Mouse (Mus musculus) hindbrain, postnatal 0 days (tissue): ENCODE results near the gene Ociad2. TPM values are rescaled to one million over a fixed set of nuclear protein-coding genes. Genes with fewer than 3 reads are reported as not detected.

ENCODE experiments used
- ATAC-seq: fragments of 200-750 bp; cut with Nextera tagmentation; 2 replicates; pipeline ENCODE4 v1.8.0; 2017; ENCODE audit warnings: mild to moderate bottlenecking, moderate TSS enrichment, moderate library complexity
- DNase-seq: peaks from one replicate; pipeline ENCODE4 v3.0.0-alpha.2; 2015; ENCODE audit warnings: low spot score
- H3K27ac ChIP-seq: fragments of 300-500 bp; sonication (generic); 2 replicates; pipeline ENCODE4 v1.5.1; 2014; ENCODE audit warnings: mild to moderate bottlenecking
- H3K27me3 ChIP-seq: fragments of 300-500 bp; sonication (generic); 2 replicates; pipeline ENCODE4 v1.6.1; 2014; ENCODE audit warnings: low read length, mixed read lengths; ENCODE audit not compliant: insufficient read depth
- H3K36me3 ChIP-seq: fragments of 300-500 bp; sonication (generic); 2 replicates; pipeline ENCODE4 v1.6.1; 2014; ENCODE audit warnings: low read length, mixed read lengths; ENCODE audit not compliant: insufficient read depth
- H3K4me1 ChIP-seq: fragments of 300-500 bp; sonication (generic); 2 replicates; pipeline ENCODE4 v1.6.1; 2014; ENCODE audit warnings: antibody characterized with exemption, low read length, mixed read lengths; ENCODE audit not compliant: insufficient read depth
- H3K4me2 ChIP-seq: fragments of 300-500 bp; sonication (generic); 2 replicates; pipeline ENCODE4 v1.6.1; 2014; ENCODE audit warnings: low read depth, mild to moderate bottlenecking, low read length, moderate library complexity, mixed read lengths
- H3K4me3 ChIP-seq: fragments of 300-500 bp; sonication (generic); 2 replicates; pipeline ENCODE4 v1.5.1; 2014; ENCODE audit warnings: low read length
- H3K9ac ChIP-seq: fragments of 300-500 bp; sonication (generic); replicated peaks from 2 replicates; pipeline ENCODE4 v1.6.1; 2014; ENCODE audit warnings: mild to moderate bottlenecking, low read length, moderate library complexity, mixed read lengths
- H3K9me3 ChIP-seq: fragments of 300-500 bp; sonication (generic); 2 replicates; pipeline ENCODE4 v1.6.1; 2016; ENCODE audit warnings: low read length, mixed read lengths
- CTCF ChIP-seq: IDR thresholded peaks from 2 replicates; pipeline ENCODE4 v1.5.1; 2016; ENCODE audit warnings: antibody characterized with exemption, control low read depth, low read depth
- WGBS: fragments of 180-500 bp; shearing (Covaris S2); extraction: QIAGEN DNeasy Blood & Tissue Kit; methylation state at CpG from one replicate; pipeline ENCODE4 v1.1.7; 2014; 5-methylcytosine and 5-hydroxymethylcytosine counted together
- polyA plus RNA-seq: library from polyadenylated mRNA; unstranded; fragments of >200 nt; fragmentation: Nextera tagmentation; extraction: Ambion mirVana; gene quantifications from 2 replicates; pipeline ENCODE4 v1.2.1, GENCODE M21; 2015
- total RNA-seq: library from RNA; depleted of rRNA; stranded (reverse); fragments of >200 nt; gene quantifications from 2 replicates; pipeline ENCODE4 v1.2.3, GENCODE M21; 2014; rRNA removed

Gene Ociad2
- total RNA-seq (7.2 and 15.7 TPM in 2 replicates), polyA plus RNA-seq (28.8 and 31.3 TPM in 2 replicates)

DNA sequence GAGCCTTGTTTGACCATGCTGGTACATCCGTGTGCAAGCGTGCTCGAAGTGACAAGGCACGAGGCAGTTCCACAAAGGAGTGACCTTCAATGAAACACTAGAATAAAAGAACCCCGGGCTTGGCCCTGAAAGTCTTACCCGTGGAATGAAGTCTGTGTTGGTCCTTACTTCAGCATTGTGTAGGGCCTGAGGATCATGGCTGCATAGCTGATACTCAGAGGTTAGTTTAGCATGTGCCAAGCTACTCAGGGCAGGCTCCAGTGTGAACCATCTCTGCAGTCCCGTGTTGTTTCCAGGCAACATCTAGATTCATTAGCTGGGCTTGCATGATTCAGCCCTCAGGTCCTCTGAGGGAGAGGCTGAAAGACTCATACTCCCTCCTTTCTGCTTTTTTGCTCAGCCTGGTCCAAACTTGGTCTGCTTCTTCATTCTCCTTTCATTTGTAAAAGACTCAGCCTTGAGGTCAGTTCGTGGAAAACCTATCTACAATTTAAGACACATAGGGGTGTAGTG lies at the start of gene Ociad2:
TSS of gene Ociad2 (minus strand) at position 306 of the 513 bp plus-strand sequence.
- Histone ChIP-seq H3K4me1 (no peaks in the 10 kb centered on the region), H3K27ac (no peak within 1 kb of the TSS), H3K9ac (no peak within 1 kb of the TSS), H3K4me2 (no peak within 1 kb of the TSS), H3K4me3 (no peak within 1 kb of the TSS), H3K27me3 (no peaks in the 10 kb centered on the region), H3K9me3 (no peaks in the 10 kb centered on the region), H3K36me3 (no peaks in the 10 kb centered on the region)
- TF ChIP-seq CTCF: no peak
- WGBS: 71% methylated on average over 8 of the region's 8 CpGs
- no peak for ATAC-seq
- DNase-seq: no peak

DNA sequence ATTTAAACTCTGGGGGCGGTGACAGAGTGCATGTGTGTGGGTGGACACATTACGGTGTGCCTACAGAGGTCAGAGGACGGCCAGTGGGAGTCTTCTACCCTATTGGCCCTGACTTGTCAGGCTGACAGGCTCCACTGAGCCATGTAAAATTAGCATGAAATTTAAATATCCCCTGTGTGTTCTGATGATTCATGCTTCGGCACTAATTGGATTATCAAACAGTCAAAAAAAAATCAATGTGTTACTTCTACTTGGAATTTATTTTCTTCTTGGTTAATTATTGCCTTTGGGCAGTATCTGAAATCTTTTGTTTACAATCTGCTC lies 42.8 kb upstream of the Ociad2 start:
- Histone ChIP-seq H3K36me3 (no peaks in the 10 kb centered on the region), H3K4me2 (no peak overlapping the region), H3K27ac (no peak overlapping the region), H3K9me3 (no peaks in the 10 kb centered on the region), H3K27me3 (no peaks in the 10 kb centered on the region), H3K4me3 (no peak overlapping the region), H3K4me1 (no peaks in the 10 kb centered on the region), H3K9ac (no peak overlapping the region)
- peak; percentile 58; the same call in 1 of the 2 replicates for ATAC-seq
- no peak for TF ChIP-seq CTCF
- DNase-seq: peak; percentile 52
- WGBS: 22% methylated on average over 4 of the region's 4 CpGs

DNA sequence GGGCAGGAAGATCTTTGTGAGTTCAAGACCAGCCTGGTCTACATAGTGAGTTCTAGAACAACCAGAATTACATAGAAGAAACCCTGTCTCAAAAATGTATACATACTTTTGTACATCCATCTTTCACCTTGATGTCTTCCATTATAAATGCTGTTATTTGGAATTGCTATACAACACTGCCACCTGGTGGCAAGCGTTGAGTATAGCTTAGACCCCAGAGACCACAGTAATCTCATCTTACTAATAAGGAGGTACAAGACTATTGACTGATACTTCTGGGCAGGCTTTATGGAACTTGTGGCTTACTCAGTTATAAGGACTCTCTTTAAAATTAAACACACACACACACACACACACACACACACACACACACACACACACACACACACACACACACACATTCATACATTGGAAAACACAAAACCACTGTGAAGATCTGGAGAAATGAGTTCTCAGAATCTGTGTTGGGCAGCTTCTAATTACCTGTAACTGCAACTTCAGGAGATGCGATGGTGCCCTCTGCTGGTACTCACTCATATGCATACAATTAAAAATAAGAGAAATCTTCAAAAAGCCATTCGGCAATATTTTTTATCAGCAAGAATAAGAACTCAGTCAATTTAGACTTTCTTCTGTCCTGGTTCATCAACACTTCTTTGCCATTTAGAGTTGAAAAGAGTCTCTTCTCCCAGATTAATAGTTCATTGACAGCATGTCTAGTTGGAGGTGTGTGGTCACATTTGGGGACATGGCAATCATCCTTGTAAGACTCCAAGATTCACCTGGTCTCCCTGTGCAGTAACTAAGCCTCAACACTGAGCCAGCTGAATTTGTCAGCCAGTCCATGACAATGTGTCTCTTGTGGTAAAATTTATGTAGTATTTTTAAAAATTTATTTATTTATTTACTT lies 42.2 kb upstream of the Ociad2 start:
- ATAC-seq: peak; percentile 54; the same call in 1 of the 2 replicates
- Histone ChIP-seq H3K27ac (no peak overlapping the region), H3K27me3 (no peaks in the 10 kb centered on the region), H3K9me3 (no peaks in the 10 kb centered on the region), H3K36me3 (no peaks in the 10 kb centered on the region), H3K9ac (no peak overlapping the region), H3K4me2 (no peak overlapping the region), H3K4me3 (no peak overlapping the region), H3K4me1 (no peaks in the 10 kb centered on the region)
- 26% methylated on average over 3 of the region's 3 CpGs for WGBS
- TF ChIP-seq CTCF: peak; percentile 75
- DNase-seq: peak; percentile 91

DNA sequence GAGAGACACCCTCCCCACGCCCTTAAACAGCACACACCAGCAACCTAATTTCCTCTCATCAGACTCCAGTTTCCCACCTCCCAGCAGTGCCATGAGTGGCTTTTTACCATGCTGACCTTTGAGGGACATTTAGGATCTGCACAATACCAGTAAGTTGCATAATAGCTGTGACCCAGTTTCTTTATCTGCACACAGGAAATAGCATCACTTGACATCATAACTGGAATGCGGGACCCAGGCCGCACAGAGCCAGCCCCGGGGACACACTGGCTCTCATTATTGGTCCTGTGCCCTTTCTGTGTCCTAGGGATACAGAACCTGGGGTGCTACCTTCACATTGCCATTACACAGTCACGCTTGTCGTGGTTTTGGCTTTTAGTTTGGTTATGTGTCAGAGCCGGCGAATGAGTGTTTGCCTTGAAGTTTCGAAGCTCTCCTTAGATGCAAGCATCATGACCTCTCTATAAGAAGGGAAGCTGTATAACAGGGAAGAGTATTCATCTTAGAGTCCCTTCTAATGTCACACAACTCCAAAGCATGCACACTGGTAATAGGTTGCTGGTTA lies 41.2 kb upstream of the Ociad2 start:
- no peaks in the 10 kb centered on the region for H3K36me3 ChIP-seq
- ATAC-seq (no peak), DNase-seq (no peak)
- WGBS: 84% methylated on average over 9 of the region's 9 CpGs
- H3K27me3 ChIP-seq: no peaks in the 10 kb centered on the region
- TF ChIP-seq CTCF: no peak
- no peak overlapping the region for H3K4me3 ChIP-seq
- H3K9ac ChIP-seq: no peak overlapping the region
- no peak overlapping the region for H3K4me2 ChIP-seq
- H3K4me1 ChIP-seq: no peaks in the 10 kb centered on the region
- no peaks in the 10 kb centered on the region for H3K9me3 ChIP-seq
- H3K27ac ChIP-seq: no peak overlapping the region

DNA sequence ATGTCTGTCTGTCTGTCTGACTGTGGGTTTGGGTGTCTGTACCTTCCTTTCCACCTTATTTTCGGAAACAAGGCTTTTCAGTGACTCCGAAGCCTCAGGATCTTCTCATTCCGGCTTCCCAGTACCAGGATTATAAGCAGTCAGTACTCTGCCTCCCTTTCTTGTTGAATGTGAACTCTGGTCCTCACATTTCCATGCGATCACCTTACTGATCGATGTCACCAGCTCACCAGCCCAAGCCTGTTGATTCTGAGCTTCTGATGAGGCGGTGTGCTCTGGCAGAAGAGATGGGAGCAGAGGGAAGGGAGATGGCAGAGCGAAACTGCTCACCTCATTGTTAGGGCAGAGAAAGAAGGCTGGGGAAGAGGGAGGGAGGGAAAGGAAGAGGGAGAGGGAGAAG lies 40.7 kb upstream of the Ociad2 start:
- Histone ChIP-seq H3K4me2 (no peak overlapping the region), H3K9me3 (no peaks in the 10 kb centered on the region), H3K4me1 (no peaks in the 10 kb centered on the region), H3K4me3 (no peak overlapping the region), H3K27me3 (no peaks in the 10 kb centered on the region), H3K36me3 (no peaks in the 10 kb centered on the region), H3K27ac (no peak overlapping the region), H3K9ac (no peak overlapping the region)
- DNase-seq (no peak), ATAC-seq (no peak)
- WGBS: 78% methylated on average over 7 of the region's 7 CpGs
- no peak for TF ChIP-seq CTCF

DNA sequence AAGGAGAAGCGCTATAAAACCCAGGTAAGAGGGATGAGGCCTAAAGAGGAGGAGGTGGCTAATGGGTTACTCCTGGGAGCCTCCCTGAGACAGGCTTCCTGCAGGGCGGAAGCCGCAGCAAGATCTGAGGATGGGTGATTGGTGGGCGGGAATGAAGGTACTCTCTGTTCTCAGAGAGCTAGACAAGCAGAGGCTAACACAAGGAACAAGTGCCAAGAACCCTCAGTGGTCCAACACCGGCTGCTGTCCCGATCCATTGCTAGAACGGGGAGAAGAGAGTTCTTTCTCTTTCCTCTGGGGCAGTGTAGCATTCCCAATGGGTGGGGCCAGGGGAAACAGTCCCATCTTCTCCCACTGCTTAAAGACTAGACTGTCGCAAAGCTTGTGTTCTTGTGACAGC lies 40.0 kb upstream of the Ociad2 start:
- no peak for TF ChIP-seq CTCF
- Histone ChIP-seq H3K27me3 (no peaks in the 10 kb centered on the region), H3K9ac (no peak overlapping the region), H3K4me3 (no peak overlapping the region), H3K9me3 (no peaks in the 10 kb centered on the region), H3K27ac (no peak overlapping the region), H3K4me1 (no peaks in the 10 kb centered on the region), H3K4me2 (no peak overlapping the region), H3K36me3 (no peaks in the 10 kb centered on the region)
- no peak; the same call in 1 of the 2 replicates for ATAC-seq
- no peak for DNase-seq
- WGBS: 61% methylated on average over 8 of the region's 8 CpGs
